Mouse (Mus musculus) MN1 (cell line): ENCODE measurements around the gene Slc25a41.
"Not testable (repeated sequence)": the region's sequence is repeated elsewhere in the genome, so short reads cannot be mapped to it uniquely, and the experiment has no call there.

Source experiments
- DNase-seq: peaks from one replicate; pipeline ENCODE4 v3.0.0-alpha.2; 2016; ENCODE audit warnings: low spot score

The Slc25a41 gene

GRCm38 (mm10) chr17:57041554-57041953 is at the start of gene Slc25a41:
Gene Slc25a41, minus strand, starts transcription at chr17:57041654.
- DNase-seq, result no peak

DNA sequence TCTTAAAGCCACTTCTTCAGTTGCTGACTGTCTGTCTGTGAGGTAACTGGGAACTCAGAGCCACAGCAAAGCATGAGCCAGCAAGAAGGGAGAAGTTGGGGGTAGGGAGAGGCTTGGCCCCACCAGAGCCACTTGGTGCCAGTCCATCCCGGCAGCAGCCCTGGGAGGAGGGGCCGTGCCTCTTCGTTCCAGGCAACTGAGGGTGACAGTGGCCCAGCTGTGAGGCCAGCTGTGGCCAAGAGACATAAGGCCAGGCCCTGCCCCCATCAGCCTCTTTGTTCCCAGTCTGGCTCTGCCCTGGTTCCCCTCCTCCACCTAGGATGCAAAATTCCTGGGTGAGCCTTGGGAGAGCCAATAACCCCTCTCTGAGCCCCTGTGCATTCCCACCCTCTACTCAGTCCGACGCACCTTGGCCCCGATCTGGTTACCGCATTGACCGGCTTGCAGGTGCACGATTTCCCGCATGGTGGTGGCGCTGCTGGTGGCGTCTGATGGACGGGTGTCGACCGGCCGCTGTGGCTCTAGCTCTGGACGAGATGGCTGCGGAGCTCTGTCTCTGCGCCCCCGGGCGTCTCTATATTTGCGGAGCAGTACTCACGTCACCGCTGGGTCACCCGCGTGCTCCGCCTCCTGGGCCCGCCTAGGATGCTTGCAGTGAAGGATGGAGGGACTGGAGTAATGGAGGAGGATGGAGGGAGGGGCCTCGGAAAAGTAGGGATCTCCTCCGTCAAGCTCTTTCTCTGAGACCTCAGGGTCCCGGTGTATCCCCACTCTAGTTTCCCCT is 45.8 kb upstream of the Slc25a41 start, which contains the start of gene Tubb4a:
Tubb4a (minus strand) TSS at position 734 of the 784 bp plus-strand sequence.
- no peak for DNase-seq

DNA sequence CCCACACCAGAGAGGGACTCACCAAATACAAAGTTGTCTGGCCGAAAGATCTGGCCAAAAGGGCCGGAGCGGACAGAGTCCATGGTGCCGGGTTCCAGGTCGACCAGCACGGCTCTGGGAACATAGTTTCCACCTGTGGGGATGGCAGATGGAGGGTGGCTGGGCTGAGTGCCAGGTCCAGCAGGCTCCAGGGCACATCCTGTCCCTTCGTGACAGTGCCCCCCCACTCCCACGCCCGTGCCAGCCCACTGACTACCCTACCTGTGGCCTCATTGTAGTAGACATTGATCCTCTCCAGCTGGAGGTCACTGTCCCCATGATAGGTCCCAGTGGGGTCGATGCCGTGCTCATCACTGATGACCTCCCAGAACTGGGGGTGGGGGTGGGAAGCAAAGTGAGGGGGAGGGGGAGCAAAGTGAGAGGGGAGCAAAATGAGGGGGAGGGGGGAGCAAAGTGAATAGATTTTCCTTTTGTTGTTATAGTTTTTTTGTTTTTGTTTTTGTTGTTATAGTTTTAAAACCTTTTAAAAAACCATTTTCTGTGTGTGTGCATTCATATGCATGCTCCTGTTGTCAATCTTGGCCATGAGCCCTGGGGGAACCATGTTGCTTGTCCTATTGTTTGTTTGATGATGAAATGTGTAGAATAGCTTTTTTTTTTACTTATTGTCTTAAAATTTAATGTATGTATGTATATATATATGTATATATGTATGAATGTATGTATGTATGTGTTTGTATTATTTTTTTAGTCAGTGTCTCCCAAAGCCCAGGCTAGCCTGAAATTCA is 44.7 kb upstream of the Slc25a41 start:
- DNase-seq, result no peak

DNA sequence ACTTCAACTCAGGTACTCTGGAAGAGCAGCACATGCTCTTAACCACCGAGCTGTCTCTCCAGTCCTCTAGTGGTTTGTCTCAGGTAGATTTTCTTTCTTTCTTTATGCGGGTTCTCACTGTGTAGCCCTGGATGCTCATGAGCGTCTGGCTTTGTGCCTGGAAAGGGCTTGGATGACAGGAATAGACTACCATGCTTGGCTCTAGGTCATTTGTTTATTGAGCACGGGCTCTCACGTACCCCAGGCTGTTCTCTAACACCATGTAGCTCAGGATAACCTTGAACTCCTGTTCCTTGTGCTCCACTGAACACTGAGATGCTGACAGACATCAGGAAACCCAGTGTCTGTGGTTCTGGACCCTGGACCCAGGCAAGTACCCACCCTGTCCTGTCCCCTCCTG is 41.0 kb upstream of the Slc25a41 start:
- no peak for DNase-seq

- no peak for DNase-seq
These were observed 39.9 kb upstream of the Slc25a41 start for GRCm38 (mm10) chr17:57081234-57081842.

DNA sequence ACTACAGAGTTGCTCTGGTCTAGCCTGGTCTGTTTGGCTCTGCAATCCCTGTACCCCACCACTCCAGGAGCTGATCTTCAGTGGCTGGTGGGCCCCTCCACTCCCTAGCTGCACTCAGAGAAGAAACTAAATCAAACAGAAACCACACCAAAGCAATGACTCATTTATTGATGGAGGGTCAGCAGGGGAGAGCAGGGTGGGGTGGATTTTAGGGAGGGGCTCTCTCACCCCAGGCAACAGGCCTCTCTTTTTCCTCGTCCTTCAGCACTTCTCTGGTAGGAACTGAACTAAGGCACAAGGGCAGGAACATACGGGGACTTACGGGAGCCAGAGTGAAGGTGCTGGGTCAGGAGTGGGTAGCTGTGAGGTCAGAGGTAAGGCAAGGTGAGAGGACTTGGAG is 38.5 kb upstream of the Slc25a41 start:
- DNase-seq, result no peak

GRCm38 (mm10) chr17:57078336-57078735 is 36.9 kb upstream of the Slc25a41 start, which contains the start of gene Dennd1c:
Gene Dennd1c, minus strand, starts transcription at chr17:57078514.
- DNase-seq, result no peak

GRCm38 (mm10) chr17:57076916-57077315 is 35.5 kb upstream of the Slc25a41 start:
- DNase-seq, result no peak

- DNase-seq, result no peak
These were observed 29.2 kb upstream of the Slc25a41 start for GRCm38 (mm10) chr17:57070699-57071098.

DNA sequence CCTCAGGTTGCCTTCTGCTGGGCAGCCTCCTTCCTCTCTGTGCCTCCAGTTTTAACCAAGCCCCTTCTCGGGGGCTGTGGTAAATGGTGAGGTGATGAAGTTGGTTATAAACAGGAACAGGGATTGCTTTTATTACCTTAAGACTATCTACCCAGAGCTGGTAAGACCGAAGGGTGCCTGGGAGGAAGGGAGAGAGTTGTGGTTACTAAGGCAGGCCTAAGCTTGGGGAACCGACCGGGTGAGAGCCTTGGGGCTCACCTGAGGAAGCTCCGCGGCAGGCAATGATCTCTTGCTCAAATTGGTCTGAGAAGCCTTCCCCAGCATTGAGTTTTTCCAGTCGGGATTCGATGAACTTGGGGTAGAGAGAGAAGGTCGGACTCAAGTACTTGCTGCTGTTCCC is 28.8 kb upstream of the Slc25a41 start:
- no peak for DNase-seq

- no peak for DNase-seq
These were observed 25.5 kb upstream of the Slc25a41 start for GRCm38 (mm10) chr17:57066908-57067307.

DNA sequence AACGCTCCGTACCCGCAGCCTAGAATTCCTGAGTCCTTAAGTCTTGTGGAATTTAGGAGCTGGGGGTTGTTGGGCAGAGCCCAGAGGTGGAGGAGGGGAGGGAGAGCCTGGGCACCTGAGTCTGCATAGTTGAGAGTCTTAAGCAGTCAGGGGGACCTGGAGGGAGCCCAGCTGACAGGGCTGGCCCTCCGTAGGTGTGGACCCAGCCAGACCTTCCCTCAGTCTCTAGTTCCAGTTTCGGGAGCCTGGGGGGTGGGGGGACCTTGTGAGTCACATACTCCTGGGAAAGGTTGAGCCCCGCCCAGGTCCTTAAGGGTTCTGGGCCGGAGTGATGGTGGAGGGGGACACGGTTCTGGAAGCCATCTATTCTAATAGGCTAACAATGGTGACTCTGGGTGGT is 21.6 kb upstream of the Slc25a41 start:
- DNase-seq, result no peak

- no peak for DNase-seq
These were observed 21.1 kb upstream of the Slc25a41 start for GRCm38 (mm10) chr17:57062548-57062947.

DNA sequence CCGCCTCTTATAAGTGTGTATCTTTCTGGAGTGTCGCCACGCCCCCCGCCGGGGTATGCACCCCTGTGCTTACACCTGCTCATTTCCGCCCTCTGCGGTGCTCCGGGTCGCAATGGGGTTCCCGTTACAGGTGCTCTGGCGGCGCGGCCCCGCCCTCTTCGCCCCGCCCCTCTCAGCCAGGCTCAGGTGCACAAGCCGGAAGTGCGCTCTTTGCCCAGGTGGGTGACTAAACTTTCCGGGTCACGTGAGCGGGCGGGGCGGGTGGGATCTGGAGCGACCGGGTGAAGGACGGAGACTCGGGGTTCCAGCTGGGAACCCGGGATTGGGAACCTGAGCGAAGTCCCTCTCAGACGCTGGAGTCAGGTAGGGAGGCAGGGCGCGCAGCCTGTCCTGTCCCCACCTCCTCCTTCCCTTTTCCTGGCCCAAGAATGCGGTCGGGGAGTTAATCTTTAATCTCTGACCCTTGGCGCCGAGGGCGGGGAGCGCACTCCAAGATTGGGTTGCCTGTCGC is 20.6 kb upstream of the Slc25a41 start:
- no peak for DNase-seq

GRCm38 (mm10) chr17:57061069-57061468 is 19.6 kb upstream of the Slc25a41 start:
- DNase-seq, result no peak

DNA sequence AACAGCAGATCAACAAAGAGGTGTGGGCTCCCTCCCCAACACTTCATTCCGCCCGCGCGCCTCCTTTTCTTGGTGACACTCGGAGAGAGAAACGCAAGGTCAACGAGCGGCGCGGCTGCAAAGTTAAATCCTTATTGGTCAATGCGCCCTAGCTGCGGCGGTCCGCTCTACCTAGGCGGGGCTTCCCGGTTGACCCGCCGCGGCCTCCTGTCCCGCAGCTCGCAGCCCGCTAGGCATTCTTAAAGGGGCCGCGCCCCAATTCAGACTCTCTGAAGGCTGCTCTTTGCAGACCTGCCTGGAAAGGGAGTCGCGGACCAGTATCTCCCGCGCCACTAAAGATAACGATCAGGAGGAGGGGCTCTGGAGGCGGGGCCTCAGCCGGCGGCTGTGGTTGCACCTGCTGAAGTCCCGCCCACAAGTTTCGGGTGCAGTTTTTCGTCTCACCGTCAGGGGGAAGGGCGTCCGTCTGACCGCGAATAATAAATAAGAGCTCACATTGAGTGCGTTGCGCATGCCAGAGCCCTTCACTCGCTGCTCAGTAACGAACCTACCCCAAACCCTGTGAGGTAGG is 18.9 kb upstream of the Slc25a41 start:
- peak; percentile 98 for DNase-seq

DNA sequence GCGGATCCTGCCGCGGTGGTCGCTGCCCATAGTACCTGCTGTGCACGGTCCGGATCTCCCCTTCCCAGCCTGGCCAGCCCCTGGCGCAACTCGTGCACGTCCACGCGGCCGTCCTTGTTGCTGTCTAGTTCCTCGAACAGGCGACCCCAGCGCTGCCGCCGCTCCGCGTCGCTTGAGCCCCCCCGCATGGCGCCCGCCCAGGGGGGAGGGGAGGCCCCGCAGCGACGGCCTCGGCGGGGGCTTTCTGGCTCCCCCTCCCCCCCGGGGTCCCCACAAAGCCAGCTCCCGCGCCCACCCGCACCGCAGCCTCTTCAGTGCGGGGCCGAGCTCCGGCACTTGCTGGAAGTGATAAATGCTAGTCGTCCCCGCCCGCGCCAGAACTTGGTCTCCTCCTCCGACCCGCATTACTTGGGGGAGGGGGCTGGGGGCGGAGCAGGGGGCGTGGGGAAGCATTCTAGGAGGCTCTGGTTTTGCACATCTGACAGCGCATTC is 18.1 kb upstream of the Slc25a41 start, which contains the start of gene Slc25a23:
Slc25a23 (minus strand) TSS at position 378 of the 492 bp plus-strand sequence.
- DNase-seq, result peak; percentile 88

DNA sequence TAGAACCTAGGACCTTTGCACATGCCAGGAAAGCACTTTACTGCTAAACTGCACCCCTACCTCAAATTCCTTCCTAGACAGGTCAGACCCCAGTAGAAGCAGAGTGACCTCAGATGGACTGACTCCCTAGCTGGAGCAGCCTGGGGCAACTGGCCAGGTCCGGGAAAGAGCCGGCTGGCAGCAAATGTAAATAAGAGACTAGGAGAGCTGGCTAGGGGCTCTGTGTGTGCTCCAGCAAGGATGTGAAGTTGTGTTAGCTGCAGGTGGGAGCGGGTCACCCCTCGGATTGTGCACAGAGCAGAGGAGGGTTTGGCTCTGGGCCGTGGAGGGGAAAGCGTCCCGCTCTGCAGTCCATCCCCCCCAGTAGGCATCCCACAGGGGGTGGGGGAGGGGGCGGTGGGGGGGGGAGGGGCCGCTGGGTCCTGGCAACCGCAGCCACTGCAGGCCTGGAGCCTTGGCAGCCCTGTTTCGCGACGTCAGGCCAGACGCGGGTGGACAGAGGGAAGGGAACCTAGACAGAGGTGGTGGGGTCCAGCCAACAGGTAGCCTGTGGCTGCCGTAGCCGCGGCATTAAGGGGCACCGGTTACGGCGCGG is 17.5 kb upstream of the Slc25a41 start, which contains the start of gene Crb3:
Crb3 (plus strand) TSS at position 215 of the 595 bp plus-strand sequence.
- peak; percentile 56 for DNase-seq

DNA sequence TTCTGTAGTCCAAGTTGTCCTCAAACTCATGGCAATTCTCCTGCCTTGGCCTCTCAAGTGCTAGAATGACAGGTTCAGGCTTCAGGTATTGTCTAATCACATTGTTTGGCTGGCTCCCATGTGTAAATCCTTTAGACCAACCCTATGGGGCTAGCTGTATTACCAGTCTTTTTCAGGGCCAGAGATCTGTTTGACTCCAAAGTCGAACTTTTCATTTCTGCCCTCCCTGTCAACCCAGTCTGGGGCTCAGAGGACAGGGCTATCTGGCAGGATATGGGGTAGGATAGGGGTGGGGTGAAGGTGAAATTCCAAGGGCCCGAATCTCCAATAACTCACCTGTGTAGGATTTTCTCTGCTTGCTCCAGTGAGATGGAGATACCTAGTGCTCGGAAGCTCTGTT is 14.8 kb upstream of the Slc25a41 start:
- no peak for DNase-seq

DNA sequence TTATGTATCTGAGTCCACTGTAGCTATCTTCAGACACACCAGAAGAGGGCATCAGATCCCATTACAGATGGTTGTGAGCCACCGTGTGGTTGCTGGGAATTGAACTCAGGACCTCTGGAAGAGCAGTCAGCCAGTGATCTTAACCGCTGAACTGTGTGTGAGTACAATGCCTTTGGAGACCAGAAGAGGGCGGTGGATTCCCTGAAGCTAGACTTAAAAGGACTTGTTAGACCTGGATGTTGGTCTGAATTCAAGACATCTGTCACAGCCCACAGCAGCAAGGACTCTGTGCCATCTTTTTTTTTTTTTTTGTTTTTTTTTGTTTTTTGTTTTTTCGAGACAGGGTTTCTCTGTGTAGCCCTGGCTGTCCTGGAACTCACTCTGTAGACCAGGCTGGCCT is 10.2 kb upstream of the Slc25a41 start:
- not testable (repeated sequence) for DNase-seq

DNA sequence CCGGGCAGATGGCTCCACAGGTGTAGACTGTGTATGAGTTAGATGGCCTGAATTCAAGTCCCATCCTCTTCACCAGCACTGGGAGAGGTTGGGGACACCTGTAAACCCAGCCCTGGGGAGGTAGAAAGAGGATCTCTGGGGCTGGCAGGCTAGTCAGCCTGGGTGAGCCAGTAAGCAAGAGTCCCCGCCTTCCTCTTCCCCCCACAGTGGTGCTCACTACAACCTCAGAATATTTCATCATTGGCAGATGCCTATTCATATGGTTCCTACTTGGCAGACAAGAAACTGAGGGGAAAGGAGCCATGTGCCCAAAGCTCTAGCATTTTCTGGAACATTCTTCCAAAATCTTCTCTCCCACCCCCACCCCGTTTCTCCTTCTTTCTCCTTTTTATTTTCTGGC is 7.4 kb upstream of the Slc25a41 start:
- DNase-seq, result no peak
